Mouse (Mus musculus) megakaryocyte, embryonic 14.5 days (primary cell): Measurements from ENCODE around the gene Ngef.

ENCODE experiments used
- FLI1 ChIP-seq: IDR thresholded peaks from 2 replicates; pipeline ENCODE4 v1.6.1; 2012; ENCODE audit warnings: low read length, inconsistent platforms, mixed read lengths
- GATA1 ChIP-seq: IDR thresholded peaks from 3 replicates; pipeline ENCODE4 v1.6.1; 2012; ENCODE audit warnings: mixed read lengths, low read length, inconsistent platforms, borderline replicate concordance

GRCm38 (mm10) chr1:87510845-87511244, 62.8 kb downstream of the Ngef start:
- TF ChIP-seq GATA1 (no peak), FLI1 (no peak)
